Mouse (Mus musculus) olfactory bulb, adult 2 months (tissue): ENCODE data around the gene Fgfr2. TPM values are rescaled to one million over a fixed set of nuclear protein-coding genes. Genes with fewer than 3 reads are reported as not detected.

Experiments
- H3K27ac ChIP-seq: fragments of 200-500 bp; 2 replicates; pipeline ENCODE4 v1.5.1; 2012; ENCODE audit warnings: low read depth, low read length; ENCODE audit not compliant: insufficient read depth
- H3K4me1 ChIP-seq: fragments of 200-500 bp; 2 replicates; pipeline ENCODE4 v1.6.1; 2012; ENCODE audit warnings: low read length; ENCODE audit not compliant: control insufficient read depth, insufficient read depth
- H3K4me3 ChIP-seq: fragments of 200-500 bp; 2 replicates; pipeline ENCODE4 v1.5.1; 2012; ENCODE audit warnings: mild to moderate bottlenecking, low read depth, low read length, moderate library complexity; ENCODE audit not compliant: insufficient read depth
- CTCF ChIP-seq: fragments of 200-500 bp; IDR thresholded peaks from 2 replicates; pipeline ENCODE4 v1.5.1; 2012; ENCODE audit warnings: low read depth, mild to moderate bottlenecking, low read length, moderate library complexity; ENCODE audit not compliant: insufficient read depth
- POLR2A ChIP-seq: fragments of 200-500 bp; IDR thresholded peaks from 2 replicates; pipeline ENCODE4 v1.6.1; 2012; ENCODE audit warnings: mild to moderate bottlenecking, low read depth, low read length, moderate library complexity; ENCODE audit not compliant: insufficient read depth
- WGBS: fragments of 180-500 bp; shearing (Covaris S2); methylation state at CpG from one replicate; pipeline ENCODE4 v1.1.7; 2018; 5-methylcytosine and 5-hydroxymethylcytosine counted together
- polyA plus RNA-seq: library from polyadenylated mRNA; stranded (reverse); fragments of >200 nt; gene quantifications from 2 replicates; pipeline ENCODE4 v1.2.4, GENCODE M21; 2012; ENCODE audit warnings: low replicate concordance; ENCODE audit not compliant: missing spikeins, insufficient read depth, insufficient read length

The Fgfr2 gene
- polyA plus RNA-seq, 1 experiment, result not detected

- Histone ChIP-seq H3K4me3 (no peak overlapping the region), H3K4me1 (no peaks in the 10 kb centered on the region), H3K27ac (no peak overlapping the region)
- WGBS, result 40% methylated on average over 1 of the region's 1 CpGs
- TF ChIP-seq POLR2A, result no peak
- no peak for TF ChIP-seq CTCF
Measured at GRCm38 (mm10) chr7:132012969-132013679, 1110.0 kb downstream of the Fgfr2 start.

DNA sequence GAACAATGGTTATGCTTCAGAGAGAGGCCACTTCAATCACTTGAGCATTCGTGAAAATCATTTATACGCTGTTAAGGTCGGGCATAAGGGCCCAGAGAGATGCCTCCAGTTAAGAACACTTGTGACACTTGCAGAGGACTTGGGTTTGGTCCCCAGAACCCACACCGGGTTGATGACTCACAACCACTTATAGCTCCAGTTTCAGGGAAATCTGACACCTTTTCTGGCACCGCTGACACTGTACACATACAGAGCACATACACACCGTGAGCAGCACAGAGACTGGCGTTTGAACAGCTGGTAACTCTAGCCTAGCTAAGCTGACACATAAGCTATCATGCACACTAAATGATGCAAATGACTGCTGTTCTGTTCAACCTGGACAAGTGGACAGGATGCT is 1114.1 kb downstream of the Fgfr2 start:
- no peak overlapping the region for H3K27ac ChIP-seq
- TF ChIP-seq POLR2A, result no peak
- TF ChIP-seq CTCF, result no peak
- 88% methylated on average over 7 of the region's 7 CpGs for WGBS
- H3K4me3 ChIP-seq, result no peak overlapping the region
- H3K4me1 ChIP-seq, result peaks cover 2% of the 10 kb centered on the region; the same call in 1 of the 2 replicates

- Histone ChIP-seq H3K4me1 (peaks cover 2% of the 10 kb centered on the region; the same call in 1 of the 2 replicates), H3K4me3 (no peak overlapping the region), H3K27ac (no peak overlapping the region)
- TF ChIP-seq CTCF (no peak), POLR2A (no peak)
- WGBS, result 31% methylated on average over 14 of the region's 14 CpGs
Measured at GRCm38 (mm10) chr7:132005996-132006696, 1117.0 kb downstream of the Fgfr2 start.

- 73% methylated on average over 3 of the region's 3 CpGs for WGBS
- TF ChIP-seq POLR2A, result no peak
- TF ChIP-seq CTCF, result no peak
- H3K4me1 ChIP-seq, result no peaks in the 10 kb centered on the region
- H3K27ac ChIP-seq, result no peak overlapping the region
- no peak overlapping the region for H3K4me3 ChIP-seq
Measured at GRCm38 (mm10) chr7:131992873-131993272, 1130.3 kb downstream of the Fgfr2 start.

DNA sequence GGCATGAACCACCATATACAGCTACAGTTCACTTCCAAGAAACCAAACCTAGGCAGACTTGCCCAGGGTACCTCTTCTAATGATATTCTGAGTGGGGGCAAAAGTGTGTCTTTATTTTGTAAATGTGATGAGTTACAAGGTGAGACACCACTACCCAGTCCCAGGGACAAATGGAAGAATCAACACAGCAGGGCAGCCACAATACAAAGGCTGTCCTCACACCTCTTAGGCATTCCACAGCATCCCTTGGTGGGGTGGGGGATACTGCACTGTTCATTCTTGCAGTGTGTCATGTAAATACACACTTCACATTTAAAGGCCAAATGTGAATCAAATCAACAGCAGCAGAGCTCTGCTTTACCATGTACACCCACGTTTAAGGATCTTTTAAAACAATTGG is 1130.9 kb downstream of the Fgfr2 start:
- WGBS, result 77% methylated on average over 1 of the region's 1 CpGs
- H3K27ac ChIP-seq, result no peak overlapping the region
- no peak overlapping the region for H3K4me3 ChIP-seq
- no peak for TF ChIP-seq POLR2A
- TF ChIP-seq CTCF, result no peak
- no peaks in the 10 kb centered on the region for H3K4me1 ChIP-seq

- Histone ChIP-seq H3K4me3 (no peak overlapping the region), H3K4me1 (peaks cover 3% of the 10 kb centered on the region), H3K27ac (no peak overlapping the region)
- 62% methylated on average over 6 of the region's 6 CpGs for WGBS
- TF ChIP-seq CTCF (no peak), POLR2A (no peak)
Measured at GRCm38 (mm10) chr7:131989056-131989455, 1134.1 kb downstream of the Fgfr2 start.

DNA sequence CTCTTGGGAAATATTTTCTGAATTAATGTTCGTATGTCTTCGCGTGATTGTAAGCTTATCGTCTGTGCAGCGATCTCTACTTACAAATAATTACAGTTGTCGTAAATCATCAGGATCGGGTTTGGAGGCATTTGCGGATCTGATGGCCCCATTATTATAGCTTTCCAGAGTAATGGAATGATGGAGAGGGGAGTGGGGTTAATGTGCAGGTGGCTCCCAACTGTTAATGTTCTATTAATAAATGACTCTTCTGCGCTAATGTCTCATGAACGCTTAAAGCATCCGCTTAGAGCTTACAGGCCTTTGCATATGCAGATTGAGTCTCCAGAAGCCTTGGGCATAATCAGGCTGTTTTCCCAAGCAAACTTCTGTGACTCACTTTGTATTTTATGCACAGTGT is 1144.5 kb downstream of the Fgfr2 start:
- H3K4me1 ChIP-seq, result peaks cover 18% of the 10 kb centered on the region
- 32% methylated on average over 11 of the region's 11 CpGs for WGBS
- H3K27ac ChIP-seq, result no peak overlapping the region
- H3K4me3 ChIP-seq, result no peak overlapping the region
- no peak for TF ChIP-seq POLR2A
- no peak for TF ChIP-seq CTCF

DNA sequence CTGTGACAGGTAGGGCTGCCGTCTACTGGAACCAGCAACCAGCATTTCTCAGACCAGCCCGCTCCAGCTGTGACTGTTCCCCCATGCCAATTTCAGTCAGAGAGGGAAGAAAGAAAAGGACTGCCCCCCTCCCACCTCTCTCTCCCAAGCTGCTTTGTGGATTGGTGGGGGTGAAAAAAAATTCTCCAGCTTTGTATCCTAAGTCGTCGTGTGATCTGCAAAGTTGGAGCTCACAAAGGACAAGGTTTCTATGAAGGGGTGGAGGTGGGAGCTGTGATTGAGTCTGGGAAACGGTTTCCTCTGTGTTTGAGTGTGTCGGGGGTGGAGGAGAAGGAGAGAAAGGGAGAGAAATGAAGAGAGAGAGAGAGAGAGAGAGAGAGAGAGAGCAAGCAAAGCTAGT is 1147.3 kb downstream of the Fgfr2 start:
- no peak for TF ChIP-seq CTCF
- no peak for TF ChIP-seq POLR2A
- Histone ChIP-seq H3K4me3 (no peak overlapping the region), H3K27ac (no peak overlapping the region), H3K4me1 (peaks cover 18% of the 10 kb centered on the region)
- 37% methylated on average over 6 of the region's 6 CpGs for WGBS

DNA sequence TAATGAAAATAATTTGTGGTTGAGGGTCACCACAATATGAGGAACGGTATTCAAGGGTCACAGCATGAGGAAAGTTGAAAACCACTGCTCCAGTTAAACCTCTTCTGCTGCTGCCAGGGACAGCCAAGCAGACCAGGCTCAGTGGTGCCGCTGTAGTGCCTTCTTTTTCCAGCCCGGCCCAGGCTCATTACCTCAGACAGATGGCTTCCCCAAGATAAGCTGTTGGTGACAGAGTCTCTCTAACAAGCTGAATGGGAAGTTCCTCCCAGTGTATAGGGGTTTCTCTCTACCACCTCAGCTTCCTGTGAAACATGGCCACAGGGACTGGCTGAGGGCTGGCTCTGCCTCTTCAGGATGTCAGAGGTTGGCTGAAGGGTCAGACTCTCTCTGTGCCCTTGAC is 1152.9 kb downstream of the Fgfr2 start:
- 54% methylated on average over 3 of the region's 3 CpGs for WGBS
- H3K4me3 ChIP-seq, result peak overlapping the region; percentile 9; the same call in 1 of the 2 replicates
- H3K4me1 ChIP-seq, result peaks cover 15% of the 10 kb centered on the region
- no peak overlapping the region for H3K27ac ChIP-seq
- TF ChIP-seq CTCF, result no peak
- TF ChIP-seq POLR2A, result no peak
